Mouse (Mus musculus): ENCODE measurements around the gene Ubfd1. TPM values are rescaled to one million over a fixed set of nuclear protein-coding genes. Genes with fewer than 3 reads are reported as not detected.
A peak's percentile ranks its signal among the peaks of the same experiment; 100 is the strongest.

Ubfd1 gene
- polyA plus RNA-seq, 1 experiment, result 16.2 TPM

DNA sequence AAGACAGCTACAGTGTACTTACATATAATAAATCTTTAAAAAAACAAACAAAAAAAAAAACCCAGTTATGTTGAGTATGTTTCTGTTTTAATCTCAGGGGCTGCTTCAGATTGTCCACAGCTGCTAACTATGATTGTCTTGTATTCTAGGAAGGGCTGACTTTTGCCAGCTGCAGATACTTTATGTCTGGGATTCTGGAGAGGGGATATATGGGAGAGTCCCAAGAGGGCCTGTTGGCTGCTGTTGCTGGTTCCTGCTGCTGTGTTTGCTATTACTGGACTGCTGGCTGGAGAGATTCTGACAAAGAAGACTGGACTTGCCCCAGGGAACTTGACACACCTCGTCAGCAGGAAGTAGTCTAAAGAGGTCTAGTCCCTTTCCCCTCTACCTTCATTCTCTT is 16.1 kb upstream of the Ubfd1 start:
- Histone ChIP-seq H3K27ac (ENCODE audit: insufficient read depth, low read length) (no peak overlapping the region), H3K4me1 (ENCODE audit: control insufficient read depth, insufficient read depth, insufficient read length) (no peaks in the 10 kb centered on the region), H3K4me3 (ENCODE audit: extremely low read depth, insufficient read depth, insufficient read length) (no peak overlapping the region), H3K36me3 (ENCODE audit: control insufficient read depth, insufficient read depth, low read length) (peaks cover 17% of the 10 kb centered on the region), H3K27me3 (ENCODE audit: control insufficient read depth, insufficient read depth, low read length) (no peaks in the 10 kb centered on the region)
- TF ChIP-seq CTCF (IDR thresholded peaks at IDR 0.05; ENCODE audit: extremely low read depth, insufficient read depth, insufficient read length, insufficient replicate concordance) (no peak), POLR2A (IDR thresholded peaks at IDR 0.05; ENCODE audit: low read depth, low read length) (no peak)
- no peak for DNase-seq (ENCODE audit: low read depth in 1 of 2, low spot score in 2 of 2)
- 82% methylated on average over 1 of the region's 1 CpGs for WGBS

GRCm38 (mm10) chr7:122056633-122057032 is 10.3 kb upstream of the Ubfd1 start:
- no peak for DNase-seq (ENCODE audit: low read depth in 1 of 2, low spot score in 2 of 2)
- Histone ChIP-seq H3K27me3 (ENCODE audit: control insufficient read depth, insufficient read depth, low read length) (no peaks in the 10 kb centered on the region), H3K36me3 (ENCODE audit: control insufficient read depth, insufficient read depth, low read length) (peaks cover 13% of the 10 kb centered on the region), H3K4me3 (ENCODE audit: extremely low read depth, insufficient read depth, insufficient read length) (no peak overlapping the region), H3K4me1 (ENCODE audit: control insufficient read depth, insufficient read depth, insufficient read length) (no peaks in the 10 kb centered on the region), H3K27ac (ENCODE audit: insufficient read depth, low read length) (no peak overlapping the region)
- WGBS, result 92% methylated on average over 5 of the region's 5 CpGs
- TF ChIP-seq CTCF (IDR thresholded peaks at IDR 0.05; ENCODE audit: extremely low read depth, insufficient read depth, insufficient read length, insufficient replicate concordance), result no peak
- TF ChIP-seq POLR2A (IDR thresholded peaks at IDR 0.05; ENCODE audit: low read depth, low read length), result no peak

DNA sequence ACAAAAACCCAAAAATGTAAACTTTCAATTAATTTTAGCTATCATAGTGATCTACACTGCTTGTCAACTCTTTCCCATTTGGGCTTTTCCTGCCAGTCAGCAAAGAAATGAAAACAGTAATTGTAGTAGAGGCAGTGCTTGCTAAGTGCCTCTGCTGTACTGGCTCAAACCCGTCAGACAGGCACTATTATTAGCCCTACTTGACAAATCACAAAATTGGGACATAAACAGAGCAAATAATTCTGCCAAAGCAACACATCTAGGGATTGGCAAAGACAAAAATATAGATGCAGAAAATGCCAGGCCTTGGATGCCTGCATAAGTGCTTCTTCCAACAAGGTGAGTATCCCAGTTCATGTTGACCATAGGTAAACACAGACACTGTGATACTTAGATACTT is 1.3 kb upstream of the Ubfd1 start:
- H3K36me3 ChIP-seq (ENCODE audit: control insufficient read depth, insufficient read depth, low read length), result peaks cover 5% of the 10 kb centered on the region
- no peaks in the 10 kb centered on the region for H3K27me3 ChIP-seq (ENCODE audit: control insufficient read depth, insufficient read depth, low read length)
- H3K27ac ChIP-seq (ENCODE audit: insufficient read depth, low read length), result no peak overlapping the region
- no peak overlapping the region for H3K4me3 ChIP-seq (ENCODE audit: extremely low read depth, insufficient read depth, insufficient read length)
- peaks cover 5% of the 10 kb centered on the region for H3K4me1 ChIP-seq (ENCODE audit: control insufficient read depth, insufficient read depth, insufficient read length)
- TF ChIP-seq POLR2A (IDR thresholded peaks at IDR 0.05; ENCODE audit: low read depth, low read length) (no peak), CTCF (IDR thresholded peaks at IDR 0.05; ENCODE audit: extremely low read depth, insufficient read depth, insufficient read length, insufficient replicate concordance) (no peak)
- no peak for DNase-seq (ENCODE audit: low read depth in 1 of 2, low spot score in 2 of 2)
- 67% methylated on average over 1 of the region's 1 CpGs for WGBS

DNA sequence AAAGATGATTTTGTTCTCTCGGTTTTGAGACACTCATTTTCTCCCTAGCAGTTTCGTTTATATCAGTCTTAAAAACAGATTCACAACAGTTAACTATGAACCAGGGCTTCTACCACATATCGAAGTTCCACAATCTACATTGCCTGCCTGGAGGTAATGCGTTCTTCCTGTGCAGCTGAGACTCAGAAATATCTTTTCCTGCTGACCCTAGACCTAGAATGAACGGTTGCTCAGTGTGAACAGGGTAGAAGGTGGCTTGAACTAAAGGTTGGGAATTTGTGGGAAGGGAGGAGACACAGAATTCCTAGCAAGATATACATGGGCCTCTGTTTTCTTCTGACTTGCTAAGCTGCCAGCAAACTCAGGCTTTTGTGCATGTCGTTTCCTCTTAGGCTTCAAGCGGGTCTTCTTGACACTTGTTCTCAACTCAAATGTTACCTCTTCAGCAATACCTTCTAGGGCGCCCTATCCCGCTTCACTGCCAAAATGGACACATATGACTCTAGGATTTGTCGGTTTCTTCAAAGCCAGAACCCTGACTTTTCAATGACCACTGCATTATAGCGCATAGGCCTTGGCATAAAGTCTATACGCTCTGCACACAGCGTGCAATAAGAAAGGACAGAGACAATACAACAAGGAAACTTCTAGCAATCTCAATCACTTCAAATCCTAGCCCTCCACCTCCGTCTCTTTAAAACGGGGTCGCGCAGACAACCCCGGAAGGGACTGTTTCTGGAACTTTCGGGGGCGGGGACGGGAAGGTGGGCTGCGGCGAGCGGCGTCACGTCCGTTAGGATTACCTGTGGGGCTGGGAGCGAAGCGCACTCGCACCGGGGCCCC is 652 bp upstream of the Ubfd1 start:
- TF ChIP-seq POLR2A (IDR thresholded peaks at IDR 0.05; ENCODE audit: low read depth, low read length) (no peak), CTCF (IDR thresholded peaks at IDR 0.05; ENCODE audit: extremely low read depth, insufficient read depth, insufficient read length, insufficient replicate concordance) (no peak)
- DNase-seq (ENCODE audit: low read depth in 1 of 2, low spot score in 2 of 2), result peak; percentile 14 to 78
- peak overlapping the region; percentile 85 for H3K4me3 ChIP-seq (ENCODE audit: extremely low read depth, insufficient read depth, insufficient read length)
- H3K36me3 ChIP-seq (ENCODE audit: control insufficient read depth, insufficient read depth, low read length), result peaks cover 5% of the 10 kb centered on the region
- 5% methylated on average over 31 of the region's 31 CpGs for WGBS
- peaks cover 5% of the 10 kb centered on the region for H3K4me1 ChIP-seq (ENCODE audit: control insufficient read depth, insufficient read depth, insufficient read length)
- peak overlapping the region; percentile 98 for H3K27ac ChIP-seq (ENCODE audit: insufficient read depth, low read length)
- no peaks in the 10 kb centered on the region for H3K27me3 ChIP-seq (ENCODE audit: control insufficient read depth, insufficient read depth, low read length)

DNA sequence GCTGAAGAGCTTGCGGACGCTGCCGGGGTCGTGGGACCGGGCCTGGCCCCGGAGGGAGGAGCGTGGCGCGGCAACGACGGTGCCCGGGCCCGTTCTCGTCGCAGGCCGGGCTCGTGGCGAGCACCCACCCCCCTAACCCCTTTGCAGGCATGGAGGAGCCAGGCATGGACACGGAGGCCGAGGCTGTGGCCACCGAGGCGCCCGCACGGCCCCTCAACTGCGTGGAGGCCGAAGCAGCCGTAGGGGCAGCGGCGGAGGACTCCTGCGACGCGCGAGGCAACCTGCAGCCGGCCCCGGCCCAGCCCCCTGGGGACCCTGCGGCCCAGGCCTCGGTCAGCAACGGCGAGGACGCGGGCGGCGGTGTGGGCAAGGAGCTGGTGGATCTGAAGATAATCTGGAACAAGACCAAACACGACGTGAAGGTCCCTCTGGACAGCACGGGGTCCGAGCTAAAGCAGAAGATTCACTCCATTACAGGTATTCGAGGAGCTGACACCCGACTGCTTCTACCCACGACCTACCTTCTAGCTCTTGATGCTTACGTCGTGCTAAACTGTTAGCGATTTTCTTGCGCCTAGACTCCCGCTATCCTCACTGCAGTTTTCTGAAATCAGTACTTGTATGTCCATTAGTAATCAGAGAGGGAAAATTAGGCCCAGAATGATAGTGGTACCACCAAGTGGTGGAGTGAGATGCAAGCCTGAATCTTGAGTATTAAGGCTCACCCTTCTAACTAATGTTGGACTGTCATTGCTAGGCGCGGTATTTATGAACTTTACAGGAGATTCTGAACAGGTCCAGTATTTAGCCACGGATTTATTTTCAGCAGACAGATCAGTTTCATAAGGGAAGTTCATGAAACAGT is 774 bp downstream of the Ubfd1 start:
- 1% methylated on average over 58 of the region's 58 CpGs for WGBS
- TF ChIP-seq CTCF (IDR thresholded peaks at IDR 0.05; ENCODE audit: extremely low read depth, insufficient read depth, insufficient read length, insufficient replicate concordance), result no peak
- H3K27ac ChIP-seq (ENCODE audit: insufficient read depth, low read length), result peak overlapping the region; percentile 98
- peaks cover 14% of the 10 kb centered on the region for H3K36me3 ChIP-seq (ENCODE audit: control insufficient read depth, insufficient read depth, low read length)
- DNase-seq (ENCODE audit: low read depth in 1 of 2, low spot score in 2 of 2), result peak in 1 of 2 experiments; percentile 19
- no peaks in the 10 kb centered on the region for H3K27me3 ChIP-seq (ENCODE audit: control insufficient read depth, insufficient read depth, low read length)
- peak overlapping the region; percentile 85 for H3K4me3 ChIP-seq (ENCODE audit: extremely low read depth, insufficient read depth, insufficient read length)
- H3K4me1 ChIP-seq (ENCODE audit: control insufficient read depth, insufficient read depth, insufficient read length), result peaks cover 5% of the 10 kb centered on the region

DNA sequence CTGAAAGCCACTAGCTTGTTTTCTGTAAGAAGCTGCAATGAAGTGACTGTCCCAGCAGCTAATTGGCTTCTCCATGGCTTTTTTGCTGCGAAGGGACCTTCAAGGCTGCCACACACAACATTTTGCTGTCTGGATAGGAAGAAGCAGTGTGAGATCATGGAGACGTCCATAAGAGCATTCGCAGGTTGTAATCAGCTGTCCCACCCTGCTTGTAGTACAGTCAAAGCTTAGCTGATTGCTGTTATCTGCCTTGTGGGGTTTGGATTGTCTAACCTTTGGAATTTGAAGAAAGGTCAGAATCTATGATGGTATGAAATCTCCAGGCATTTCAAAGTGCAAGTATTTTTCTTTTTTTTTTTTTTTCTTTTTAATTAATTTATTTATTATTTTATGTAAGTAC is 7.4 kb downstream of the Ubfd1 start:
- Histone ChIP-seq H3K27ac (ENCODE audit: insufficient read depth, low read length) (no peak overlapping the region), H3K36me3 (ENCODE audit: control insufficient read depth, insufficient read depth, low read length) (peaks cover 59% of the 10 kb centered on the region), H3K4me1 (ENCODE audit: control insufficient read depth, insufficient read depth, insufficient read length) (0 out of 2 replicates have a peak, but pooled peaks cover 3% of the 10 kb centered on the region), H3K27me3 (ENCODE audit: control insufficient read depth, insufficient read depth, low read length) (no peaks in the 10 kb centered on the region), H3K4me3 (ENCODE audit: extremely low read depth, insufficient read depth, insufficient read length) (no peak overlapping the region)
- DNase-seq (ENCODE audit: low read depth in 1 of 2, low spot score in 2 of 2), result no peak
- TF ChIP-seq POLR2A (IDR thresholded peaks at IDR 0.05; ENCODE audit: low read depth, low read length), result no peak
- WGBS, result 88% methylated on average over 3 of the region's 3 CpGs

Measured in spleen, adult 2 months (tissue).